Mouse (Mus musculus) frontal cortex, adult 2 months (tissue): ENCODE measurements at regions not wholly inside any gene's neighbourhood (a gene's known extent, or its start where the extent isn't known, plus 50 kb on each side); places are given as distances from the start of the nearest gene placed in this dataset.
"Not testable (repeated sequence)": the region's sequence is repeated elsewhere in the genome, so short reads cannot be mapped to it uniquely, and the experiment has no call there.

Experiments used
- DNase-seq, 2 experiments: peaks; one replicate each; pipeline ENCODE4 v3.0.0; 2022; ENCODE audit warnings: low spot score in 1 of 2; ENCODE audit errors: extremely low spot score in 1 of 2

DNA sequence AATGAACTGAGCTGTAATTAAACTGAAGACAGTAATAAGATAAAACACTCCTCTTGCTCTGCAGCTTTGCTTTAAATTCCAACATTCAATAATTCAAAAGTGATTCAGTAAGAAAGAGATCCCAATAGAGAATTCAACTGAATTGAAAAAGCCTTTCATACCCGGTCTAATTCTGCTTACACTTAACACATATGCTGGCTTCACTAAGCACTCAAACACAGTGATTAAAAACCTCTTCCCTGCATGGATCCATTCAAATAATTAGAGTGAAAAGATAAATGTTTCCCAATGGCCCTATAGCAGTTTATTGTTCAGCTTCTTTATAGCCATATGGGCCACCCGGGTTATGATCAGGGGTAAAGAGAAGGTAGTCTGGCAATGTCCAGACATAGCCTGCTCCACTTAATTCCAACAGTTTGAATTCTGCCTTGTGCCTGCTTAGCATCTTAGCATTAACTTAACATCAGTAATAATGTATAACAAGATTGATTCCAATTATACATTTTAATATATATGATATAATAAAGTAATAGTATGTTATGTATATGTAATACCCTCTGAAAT, 659.9 kb upstream of the Kcnd2 start:
- DNase-seq, result no peak

DNA sequence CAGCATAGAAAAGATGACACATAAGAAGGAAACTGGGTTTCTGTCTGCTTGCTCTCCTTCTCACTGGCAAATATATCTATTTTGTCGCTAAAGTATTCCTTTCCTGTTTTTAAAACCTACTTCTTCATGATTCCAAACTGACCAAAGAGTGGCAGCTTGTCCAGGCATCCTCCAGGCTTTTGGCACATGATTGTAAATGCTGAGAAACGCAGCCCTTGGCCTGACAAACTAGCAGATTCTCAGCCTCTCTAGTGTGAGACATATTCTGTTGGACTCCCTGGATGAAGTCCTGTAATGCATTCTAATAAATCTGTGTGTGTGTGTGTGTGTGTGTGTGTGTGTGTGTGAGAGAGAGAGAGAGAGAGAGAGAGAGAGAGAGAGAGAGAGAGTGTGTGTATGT, 642.7 kb upstream of the Kcnd2 start:
- DNase-seq, result no peak

DNA sequence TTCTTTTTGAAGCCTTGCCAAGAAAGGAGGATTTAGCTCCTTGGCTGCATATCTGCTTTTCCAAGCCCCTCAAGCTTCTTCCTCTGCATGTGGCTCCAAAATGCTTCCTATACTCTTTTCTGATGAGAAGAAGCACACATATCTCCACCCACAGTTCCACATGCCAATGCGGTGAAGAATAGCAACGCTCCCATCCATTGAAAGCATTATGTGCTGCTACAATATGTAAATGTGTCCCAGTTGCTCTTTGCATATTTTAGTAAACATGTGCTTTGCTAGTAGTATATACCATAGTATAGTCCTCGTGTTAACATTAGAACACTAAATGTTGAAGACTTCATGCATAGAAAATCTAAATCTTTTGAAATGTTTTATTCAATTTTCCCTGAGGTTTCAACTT, 640.6 kb upstream of the Kcnd2 start:
- peak in 1 of 2 experiments; percentile 3 for DNase-seq

DNA sequence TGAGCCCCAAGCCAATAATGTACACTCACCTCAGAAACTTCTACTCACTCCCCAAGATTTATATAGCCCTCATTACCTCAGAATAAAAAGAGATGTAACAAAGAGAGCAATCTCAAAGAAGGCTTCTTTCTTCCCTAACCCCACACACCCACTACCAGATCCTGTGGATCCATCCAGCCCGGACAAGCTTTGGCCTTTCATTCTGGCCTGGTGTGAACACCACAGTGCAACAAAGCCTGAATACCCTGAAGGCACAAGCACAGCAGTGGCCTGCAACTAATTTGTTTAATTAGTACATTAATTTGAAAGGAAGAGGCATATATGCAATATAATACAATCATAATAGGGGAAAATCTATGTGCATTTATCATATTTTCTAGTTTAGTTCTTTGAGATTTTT, 616.5 kb upstream of the Kcnd2 start:
- no peak for DNase-seq

DNA sequence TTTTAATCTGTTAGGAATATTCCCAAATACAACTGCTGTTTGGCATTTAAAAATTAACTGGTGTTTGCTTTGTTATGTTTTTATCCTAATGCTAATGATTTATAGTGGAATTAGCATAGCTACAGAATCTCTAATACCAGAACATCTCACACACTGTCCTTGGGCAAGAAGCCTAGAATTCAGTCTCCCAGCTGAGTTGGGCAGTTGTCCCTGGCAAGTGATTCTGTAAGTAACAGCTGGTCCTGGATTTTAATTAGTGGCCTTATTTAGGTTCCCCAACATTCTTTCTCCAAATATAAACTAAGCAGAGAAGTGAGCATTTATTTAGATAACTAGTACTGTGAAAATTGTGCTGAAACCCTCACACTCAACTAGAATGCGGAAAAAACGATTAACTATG, 611.1 kb upstream of the Kcnd2 start:
- DNase-seq, result peak in 1 of 2 experiments; percentile 22

DNA sequence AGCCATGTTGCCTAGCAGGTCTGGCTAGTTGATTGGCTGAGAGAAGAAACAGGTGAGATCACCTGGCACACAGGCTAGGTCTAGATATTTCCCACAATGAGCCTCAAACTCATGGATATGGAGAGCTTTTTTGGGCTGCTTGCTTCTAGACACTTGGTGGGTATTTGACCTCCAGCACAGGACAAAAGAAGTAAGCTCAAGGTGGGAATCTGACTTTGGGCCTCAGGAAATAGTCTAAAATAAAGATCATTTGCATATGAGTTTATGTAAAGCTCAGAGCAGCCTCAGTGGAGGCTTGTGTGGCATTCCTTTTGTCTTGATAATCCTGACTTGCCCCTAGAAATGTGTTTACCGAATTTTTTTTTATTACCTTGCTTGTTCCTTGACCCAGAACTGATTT, 594.8 kb upstream of the Kcnd2 start:
- no peak for DNase-seq

DNA sequence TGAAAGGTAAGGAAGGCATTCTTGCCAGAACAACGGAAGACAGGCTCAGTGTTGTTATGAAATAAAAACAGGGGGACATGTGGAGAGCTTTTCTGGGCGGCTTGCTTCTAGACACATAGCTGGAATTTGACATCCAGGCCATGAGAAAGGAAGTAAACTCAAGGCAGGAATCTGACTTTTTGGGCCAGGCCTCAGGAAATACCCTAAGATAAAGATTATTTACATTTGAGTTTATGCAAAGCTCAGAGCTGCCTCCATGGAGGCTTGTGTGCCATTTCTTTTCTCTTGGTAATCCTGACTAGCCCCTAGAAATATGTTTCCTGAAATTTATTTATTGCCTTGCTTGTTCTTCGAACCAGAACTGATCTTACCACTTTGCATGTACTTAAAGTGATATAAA, 588.9 kb upstream of the Kcnd2 start:
- DNase-seq, result no peak

DNA sequence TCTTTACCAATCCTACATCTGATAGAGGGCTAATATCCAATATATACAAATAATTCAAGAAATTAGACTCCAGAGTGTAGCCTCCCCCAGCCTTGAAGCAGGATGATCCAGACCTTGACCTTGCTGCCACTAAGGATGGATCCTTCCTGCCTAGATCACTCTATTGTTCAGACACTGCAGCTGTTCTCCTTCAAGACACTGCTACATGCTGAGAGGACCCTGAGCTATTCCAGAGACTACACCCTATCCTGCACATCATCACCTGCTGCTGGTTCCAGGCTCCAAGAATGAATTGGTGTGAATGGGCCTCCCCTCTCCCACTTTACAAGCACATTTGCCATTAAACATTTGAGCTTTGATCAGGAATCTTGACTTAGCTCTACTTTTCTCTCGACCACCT, 588.2 kb upstream of the Kcnd2 start:
- DNase-seq, result no peak

DNA sequence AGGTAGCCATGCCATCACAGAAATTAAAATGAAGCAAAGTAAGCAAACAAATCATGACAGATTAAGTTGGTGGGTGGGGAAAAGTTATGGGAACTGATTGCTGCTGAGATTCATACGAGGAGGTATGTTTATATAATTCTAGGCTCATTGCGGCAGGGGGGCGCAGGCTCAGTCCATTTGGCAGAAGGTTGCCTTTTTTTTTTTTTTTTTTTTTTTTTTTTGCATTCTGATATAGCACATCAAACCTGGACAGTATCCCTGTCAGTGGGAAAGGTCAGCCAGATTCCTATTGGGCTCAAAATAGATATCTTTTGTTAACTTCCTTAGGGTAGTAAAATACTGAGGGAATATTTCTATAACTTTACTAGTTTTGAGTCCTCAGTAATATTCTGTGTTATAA, 575.0 kb upstream of the Kcnd2 start:
- no peak for DNase-seq

DNA sequence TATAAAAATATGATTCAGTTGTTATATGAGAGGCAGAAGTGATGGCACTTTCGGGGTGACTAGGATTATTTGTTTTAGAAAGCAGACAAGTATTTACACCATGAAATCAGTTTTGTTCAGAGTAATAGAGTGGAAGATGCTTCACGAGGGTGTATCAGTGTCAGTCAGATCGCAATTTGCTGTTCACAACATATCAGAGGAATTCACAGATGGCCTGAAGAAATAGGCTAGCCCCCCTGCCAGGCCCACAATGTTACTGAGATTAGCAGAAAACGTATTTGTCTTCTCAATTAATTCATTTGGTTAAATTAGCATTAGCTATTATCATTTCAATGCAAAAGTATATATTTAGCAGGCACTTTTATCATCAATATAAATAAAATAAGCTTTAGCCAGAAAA, 573.9 kb upstream of the Kcnd2 start:
- no peak for DNase-seq

DNA sequence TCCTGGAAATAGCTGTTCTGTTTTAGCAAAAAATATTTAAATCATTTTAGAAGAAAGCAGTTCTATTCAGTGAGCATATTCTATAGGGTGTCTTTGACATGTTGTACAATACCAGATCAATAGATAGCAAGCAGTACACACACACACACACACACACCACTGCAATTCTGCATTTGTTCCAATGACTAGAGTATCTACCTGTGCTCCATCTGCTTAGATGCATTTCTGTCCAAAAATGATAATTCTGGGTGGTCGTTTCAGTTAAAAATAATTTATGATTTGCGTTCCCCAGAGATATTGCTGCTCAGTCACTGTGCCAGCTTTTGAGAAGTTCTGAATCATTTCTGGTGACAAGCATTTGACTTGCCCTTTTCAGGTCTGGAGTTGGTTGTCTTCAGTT, 573.5 kb upstream of the Kcnd2 start:
- no peak for DNase-seq

DNA sequence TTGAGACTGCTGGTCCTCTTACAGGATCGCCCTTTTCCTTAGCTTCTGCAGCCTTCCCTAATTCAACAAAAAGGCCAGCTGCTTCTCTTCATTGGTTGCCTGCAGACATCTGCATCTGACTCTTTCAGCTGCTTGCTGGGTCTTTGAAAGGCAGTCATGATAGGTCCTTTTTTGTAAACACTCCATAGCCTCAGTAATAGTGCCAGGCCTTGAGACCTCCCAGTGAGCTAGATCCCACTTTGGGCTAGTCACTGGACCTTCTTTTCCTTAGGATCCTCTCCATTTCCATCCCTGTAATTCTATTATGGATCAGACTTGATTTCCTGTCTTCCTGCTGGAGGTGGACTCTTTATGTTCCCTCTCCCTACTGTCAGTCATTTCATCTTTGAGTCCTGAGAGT, 558.3 kb upstream of the Kcnd2 start:
- no peak for DNase-seq

DNA sequence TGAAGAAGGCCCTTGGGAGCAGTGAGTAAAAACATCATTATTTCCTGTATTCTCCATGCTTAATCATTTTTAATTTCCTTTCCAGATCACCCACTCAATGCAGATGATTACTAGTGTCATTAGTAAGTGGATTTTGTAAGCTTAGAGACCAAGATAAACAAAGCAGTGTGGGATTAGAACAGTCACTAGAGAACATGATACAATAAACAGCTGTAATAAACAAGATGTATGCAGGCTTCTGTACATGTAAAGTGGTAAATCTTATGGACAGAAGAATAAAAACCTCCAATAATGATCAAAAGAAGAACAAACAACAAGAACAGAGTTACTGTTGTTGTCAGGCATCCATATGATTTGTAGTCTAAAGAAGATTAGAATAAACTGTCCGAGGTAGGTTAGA, 542.1 kb upstream of the Kcnd2 start:
- DNase-seq, result no peak

DNA sequence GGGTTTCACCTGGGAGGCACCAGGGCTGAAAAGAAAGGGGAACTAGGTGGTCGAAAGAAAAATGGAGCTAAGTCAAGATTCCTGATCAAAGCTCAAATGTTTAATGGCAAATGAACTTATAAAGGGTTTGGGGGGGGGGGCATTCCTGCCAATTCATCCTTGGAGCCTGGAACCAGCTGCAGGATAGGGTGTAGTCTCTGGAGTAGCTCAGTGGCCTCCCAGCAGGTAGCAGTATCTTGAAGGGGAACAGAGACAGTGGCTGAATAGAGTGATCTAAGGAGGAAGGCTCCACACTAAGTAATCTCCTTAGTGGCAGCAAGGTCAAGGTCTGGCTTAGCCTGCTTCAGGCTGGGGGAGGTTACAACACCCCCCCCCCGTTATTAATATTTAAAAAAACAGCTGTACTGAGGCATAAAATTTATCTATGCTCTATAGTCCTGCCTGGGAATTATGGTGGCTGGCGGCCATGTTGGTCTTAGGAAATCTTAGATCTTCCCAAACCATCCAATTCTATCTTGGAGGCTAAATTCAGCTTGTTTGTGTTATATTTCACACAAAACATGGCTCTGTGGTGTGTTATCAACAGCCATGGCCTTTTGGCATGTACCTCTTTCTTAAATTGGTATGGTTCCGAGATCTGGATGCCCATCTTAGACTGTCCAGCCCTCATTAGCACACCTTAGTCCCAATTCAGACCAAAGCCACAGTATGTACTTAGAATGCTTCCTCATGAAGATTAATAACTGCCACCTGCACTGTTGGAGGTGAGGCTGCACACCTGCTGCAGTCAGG, 528.7 kb upstream of the Kcnd2 start:
- not testable (repeated sequence) for DNase-seq

DNA sequence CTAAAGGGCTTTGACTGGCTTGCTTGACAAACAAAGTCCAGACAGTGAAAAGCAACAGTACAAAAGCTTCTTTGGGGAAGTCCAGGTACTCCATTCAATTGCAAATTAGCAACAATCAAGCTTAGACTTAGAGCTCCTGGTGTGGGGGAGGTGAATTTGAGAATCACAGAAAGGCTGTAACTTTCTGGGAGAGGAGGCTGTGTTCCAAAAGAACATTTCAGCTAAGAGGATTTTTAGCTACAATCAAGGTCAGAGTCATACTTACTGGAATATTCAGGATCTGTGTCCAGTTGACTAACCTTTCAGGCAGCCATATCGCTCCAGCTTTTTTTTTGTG, 528.1 kb upstream of the Kcnd2 start:
- DNase-seq, result not testable (repeated sequence)

DNA sequence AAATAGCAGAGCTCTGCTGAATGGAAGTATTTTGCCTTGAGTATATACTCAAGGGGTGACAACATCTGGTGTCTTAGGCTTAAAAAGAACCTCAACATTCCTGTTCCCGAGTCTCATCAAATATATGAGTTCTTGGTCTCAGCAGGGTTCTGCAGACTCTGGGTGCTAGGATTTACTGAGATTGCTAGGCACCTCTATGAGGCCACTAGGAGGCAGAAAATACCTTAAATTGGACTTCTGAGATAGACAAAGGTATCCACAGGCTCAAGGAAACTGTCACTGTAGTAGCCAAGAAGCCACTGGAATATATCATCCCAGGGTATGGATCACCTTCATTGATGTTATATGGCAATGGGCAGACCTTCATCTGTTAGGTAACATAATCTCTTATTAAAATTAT, 489.4 kb upstream of the Kcnd2 start:
- no peak for DNase-seq

DNA sequence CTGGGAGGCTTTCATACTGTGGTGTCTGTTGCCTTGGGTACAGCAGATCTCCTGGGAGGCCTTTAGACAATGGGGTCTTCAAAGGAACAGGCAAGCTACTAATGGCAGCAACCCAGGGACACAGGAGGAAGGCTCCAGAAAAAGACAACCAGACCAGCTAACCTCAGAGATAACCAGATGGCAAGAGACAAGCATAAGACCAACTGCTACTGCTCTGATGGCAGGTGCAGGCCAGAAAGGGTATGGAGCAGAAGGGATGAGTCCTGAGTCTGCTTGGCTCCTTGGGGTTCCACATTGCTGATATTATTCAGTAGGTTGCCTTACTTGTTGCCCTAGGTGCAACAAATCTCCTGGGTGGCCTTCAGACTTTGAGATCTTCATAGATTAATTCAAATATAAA, 476.2 kb upstream of the Kcnd2 start:
- DNase-seq, result no peak

DNA sequence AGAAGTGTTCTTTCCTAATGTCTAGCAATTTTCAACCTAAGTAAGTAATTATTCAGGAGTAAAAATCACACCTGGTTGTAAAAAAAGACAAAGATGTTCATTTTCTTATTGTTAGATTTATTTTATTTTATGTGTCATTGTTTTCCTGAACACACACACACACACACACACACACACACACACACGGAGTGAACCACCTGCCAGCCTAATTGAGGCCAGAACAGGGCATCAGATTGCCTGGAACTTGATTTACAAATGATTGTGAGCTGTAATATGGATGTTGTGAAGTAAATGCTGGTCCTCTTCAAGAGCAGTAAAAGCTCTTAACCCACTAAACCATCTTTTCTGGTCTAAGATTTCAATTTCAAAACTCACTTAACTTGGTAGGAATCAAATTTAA, 474.9 kb upstream of the Kcnd2 start:
- no peak for DNase-seq

DNA sequence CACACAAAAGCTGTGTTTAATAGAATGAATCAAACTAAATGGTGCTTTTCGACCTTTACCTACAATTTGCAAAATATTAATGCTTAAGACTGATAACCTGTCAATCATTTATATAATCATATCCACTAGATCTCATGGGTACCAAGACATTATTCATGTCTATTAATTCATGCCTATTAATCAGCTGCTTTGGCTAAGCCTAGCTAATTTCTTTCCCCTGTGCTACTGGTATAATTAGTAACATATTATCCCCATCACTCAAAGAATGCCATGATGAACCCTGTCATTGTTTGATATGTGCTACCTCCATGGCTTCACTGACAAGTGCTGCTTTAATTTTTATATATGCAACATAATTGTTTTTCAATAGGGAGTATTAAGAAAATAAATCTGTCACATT, 474.1 kb upstream of the Kcnd2 start:
- DNase-seq, result no peak

DNA sequence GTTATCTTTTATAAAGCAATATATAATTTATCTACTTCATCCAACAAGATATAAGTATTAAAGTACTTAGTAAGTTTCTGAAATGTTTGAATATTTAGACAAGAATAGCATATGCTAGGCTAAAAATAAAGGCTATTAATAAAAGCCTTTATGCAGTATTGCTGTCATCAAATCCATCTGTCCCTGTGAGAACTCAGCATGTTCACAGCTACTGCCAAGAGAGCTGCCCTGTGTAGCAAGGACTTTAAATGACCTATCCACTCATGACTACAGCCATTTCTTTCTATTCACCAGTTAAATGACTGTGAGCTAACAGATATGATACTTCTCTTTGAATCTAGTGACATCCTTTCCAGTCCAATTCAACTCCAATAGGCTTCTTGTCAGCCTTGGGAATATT, 458.1 kb upstream of the Kcnd2 start:
- no peak for DNase-seq

DNA sequence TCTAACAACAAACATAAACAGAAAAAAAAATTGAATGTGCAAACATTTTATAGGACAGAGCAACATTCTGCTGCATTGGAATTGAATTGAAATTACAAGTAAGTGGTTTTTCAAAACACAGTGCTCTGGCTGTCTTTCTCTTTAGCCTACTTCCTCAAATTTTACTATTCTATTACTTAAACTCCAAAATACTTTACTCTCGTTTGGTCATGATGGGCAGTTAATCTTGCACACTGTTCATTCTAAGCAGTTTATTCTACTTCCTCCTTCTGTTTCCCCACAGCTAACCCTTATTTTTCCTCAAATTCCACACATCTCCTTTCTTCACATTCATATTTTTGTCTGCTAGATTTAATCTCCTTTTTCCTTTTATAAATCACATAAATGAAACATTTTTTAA, 454.0 kb upstream of the Kcnd2 start:
- no peak for DNase-seq

DNA sequence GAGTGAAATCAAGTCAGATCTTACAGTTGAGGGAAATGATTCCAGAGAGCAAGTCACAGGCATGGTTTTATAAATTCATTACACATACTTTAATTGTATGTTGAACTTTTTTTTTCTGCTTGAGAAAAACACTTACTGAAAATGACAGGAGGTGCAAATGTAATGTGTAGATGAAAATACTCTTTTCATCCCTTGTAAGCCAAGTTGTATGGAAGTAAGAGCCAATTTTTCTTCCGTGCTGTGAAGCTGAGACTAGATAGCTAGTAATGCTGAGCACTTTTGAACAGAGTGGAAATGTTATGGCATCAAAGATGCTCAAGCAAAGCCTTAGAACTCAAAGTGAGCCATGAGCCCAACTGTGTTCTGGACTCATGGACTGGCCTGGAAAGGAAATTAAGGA, 439.4 kb upstream of the Kcnd2 start:
- peak in 1 of 2 experiments; percentile 3 for DNase-seq
